Comparison of ENCODE assay signal across 15 mouse cellular contexts in genomic region chr3:15200309-15200708, GRCm38 (mm10).
"Had no signal": no experiment of that assay in that cellular context is flagged by ENCODE, and none has a peak within 500 bp of the region (broad histone marks: within the 10 kb centered on the region; RNA-seq: fewer than 3 reads in every experiment).

No protein-coding gene starts in this region.

- DNase-seq: retina, postnatal 1 day; right cerebral cortex, adult 18-20 months; right cerebral cortex, postnatal 14 days; right cerebral cortex, postnatal 25 days; right cerebral cortex, postnatal 4 days; spleen, adult 18-20 months; thymus, adult 18-20 months; thymus, adult 2 months; thymus, postnatal 14 days; thymus, postnatal 25 days; thymus, postnatal 36 days; thymus, postnatal 4 days had no signal

- H3K27me3 ChIP-seq: neural tube, embryonic 13.5 days; neural tube, embryonic 15.5 days; stomach, embryonic 15.5 days had no signal
